Mouse (Mus musculus) fat pad, adult 2 months (tissue): ENCODE measurements around the gene Tns1.

ENCODE experiments used
- DNase-seq: peaks from one replicate; pipeline ENCODE4 v3.0.0-alpha.2; 2011; ENCODE audit warnings: low read depth, low spot score; ENCODE audit errors: extremely low read depth

Tns1 gene

DNA sequence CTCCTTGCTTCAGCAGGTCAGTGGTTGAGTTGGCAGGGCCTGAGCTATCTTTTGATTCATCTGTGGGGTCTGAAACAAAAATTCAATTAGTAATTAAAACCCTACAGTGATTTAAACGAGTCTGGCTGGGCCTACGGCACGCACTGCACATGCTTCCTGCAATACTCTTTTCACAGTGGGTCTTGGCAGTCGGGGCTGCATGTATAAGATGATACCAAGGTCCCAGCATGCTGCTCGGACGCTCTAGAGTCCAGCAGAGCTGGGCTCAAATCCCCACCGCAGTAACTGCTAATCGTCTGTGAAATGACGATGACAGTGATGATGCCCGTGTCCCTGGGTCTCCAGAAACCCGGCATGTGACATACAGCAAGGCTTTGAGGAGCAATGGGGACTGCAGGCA, 206.2 kb downstream of the Tns1 start:
- DNase-seq = no peak

DNA sequence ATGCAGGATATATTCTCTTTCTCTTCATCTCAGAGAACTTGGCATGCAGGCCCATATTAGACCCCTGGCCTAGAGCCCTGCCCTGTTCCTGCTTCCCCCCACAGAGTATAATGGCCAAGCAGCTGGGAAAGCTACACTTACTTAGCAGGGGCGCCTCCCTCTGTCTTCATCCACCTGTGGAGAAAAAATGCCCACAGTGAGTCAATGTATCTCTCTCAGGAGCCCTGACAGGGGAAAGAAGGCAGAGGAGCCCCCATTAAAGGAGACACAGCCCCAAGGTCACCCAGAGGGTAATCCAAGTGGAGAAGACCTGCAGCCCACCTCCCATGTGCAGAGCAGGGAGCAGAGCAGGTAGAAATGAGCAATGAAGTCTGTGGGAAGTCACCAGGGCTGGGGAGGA, 208.0 kb downstream of the Tns1 start:
- no peak for DNase-seq

DNA sequence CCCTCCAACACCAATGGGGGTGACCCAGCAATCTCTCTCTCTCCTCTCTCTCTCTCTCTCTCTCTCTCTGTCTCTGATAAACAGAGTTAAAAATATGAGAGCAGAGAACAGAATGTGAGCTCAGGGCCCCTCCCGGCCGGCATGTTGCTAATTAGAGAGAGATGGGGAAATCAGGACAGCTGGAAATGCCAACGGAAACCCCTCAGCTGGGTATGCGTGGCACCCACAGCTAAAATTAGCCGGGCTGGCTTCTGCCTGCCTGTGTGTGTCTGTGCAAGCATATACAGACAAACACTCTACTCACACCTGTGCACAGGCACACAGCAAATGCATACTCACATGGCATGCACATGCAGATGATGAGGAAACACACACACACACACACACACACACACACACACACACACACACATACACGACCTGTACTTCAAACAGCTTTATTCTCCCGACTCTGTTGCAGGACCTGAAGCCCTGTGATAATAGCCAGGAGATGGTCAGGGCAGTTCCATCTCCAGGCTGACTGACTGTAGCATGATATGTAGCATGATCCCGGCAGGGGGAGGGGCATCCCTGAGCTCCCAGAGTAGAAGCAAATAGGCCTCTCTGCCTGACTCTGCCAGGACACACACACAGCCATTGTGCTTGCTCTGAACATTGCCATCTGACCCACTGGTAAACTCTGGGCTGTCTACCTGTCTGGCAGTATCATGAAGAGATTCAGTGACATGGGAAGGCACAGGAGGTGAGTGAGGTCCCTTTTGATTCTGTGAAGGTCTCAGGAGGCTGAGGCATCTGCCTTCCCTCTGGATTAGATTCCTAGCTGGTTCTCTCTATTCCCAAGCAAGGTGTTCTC, 208.8 kb downstream of the Tns1 start:
- DNase-seq = no peak

DNA sequence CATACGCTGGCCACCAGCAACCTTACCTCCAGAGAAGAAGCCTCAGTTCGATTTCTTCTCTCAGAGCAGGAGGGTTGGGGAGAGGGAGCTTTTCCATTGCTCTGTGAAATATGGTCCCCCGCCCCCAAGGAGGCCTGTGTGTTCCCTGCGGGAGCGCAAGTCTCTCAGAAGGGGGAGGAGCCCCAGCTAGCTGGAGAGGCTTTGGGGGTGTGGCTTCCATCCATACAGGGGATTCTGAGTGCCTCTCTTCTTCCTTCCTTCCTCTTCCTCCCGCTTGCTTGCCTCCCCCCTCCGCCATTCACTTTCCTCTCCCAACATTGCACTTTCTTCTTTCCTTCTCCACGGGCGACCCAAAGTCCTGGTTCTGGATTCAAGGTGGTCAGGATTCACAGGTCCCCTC, 210.2 kb downstream of the Tns1 start:
- no peak for DNase-seq

DNA sequence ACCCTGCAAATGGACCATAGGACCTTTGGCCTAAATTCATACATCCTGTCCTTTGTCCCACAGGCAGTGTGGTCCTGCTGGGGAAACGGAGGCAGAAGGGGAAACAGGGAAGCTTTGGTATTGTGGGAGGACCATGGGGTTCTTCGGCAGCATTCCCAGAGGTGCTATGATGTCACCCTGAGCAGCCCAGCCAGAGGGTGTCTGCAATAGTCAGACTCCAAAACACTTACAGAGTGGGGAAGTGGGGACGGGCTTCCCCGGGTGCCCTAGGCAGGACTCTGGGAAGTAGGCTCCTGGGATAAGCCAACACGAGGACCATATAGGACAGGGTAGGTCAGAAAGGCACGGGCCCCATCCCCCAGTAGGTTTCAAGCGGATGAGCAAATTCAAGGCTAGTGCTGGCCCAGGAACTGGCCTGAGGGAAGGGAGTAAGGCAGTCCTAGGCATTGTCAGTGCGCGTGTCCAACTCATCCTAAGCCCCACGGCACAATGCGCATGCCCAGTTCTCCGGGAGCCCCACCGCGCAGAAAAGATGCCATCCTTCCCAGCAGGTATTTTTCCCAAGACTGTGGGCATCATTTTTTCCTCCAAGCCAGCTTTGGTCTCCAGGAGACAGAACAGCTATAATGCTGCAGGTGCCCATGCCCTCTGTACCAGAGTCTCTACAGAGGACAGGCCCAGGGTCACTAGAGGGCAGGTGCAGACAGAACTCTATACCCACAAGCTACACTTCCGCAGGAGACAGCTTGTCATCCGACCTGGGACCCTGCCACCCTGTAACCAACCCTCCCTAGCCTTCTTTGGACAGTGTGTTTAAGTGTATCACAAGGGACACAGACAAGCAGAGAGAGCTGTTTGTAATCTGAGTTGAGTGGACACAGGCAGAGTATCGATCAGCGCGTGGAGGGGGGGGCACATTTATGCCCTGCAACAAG, 210.9 kb downstream of the Tns1 start:
- DNase-seq = no peak

DNA sequence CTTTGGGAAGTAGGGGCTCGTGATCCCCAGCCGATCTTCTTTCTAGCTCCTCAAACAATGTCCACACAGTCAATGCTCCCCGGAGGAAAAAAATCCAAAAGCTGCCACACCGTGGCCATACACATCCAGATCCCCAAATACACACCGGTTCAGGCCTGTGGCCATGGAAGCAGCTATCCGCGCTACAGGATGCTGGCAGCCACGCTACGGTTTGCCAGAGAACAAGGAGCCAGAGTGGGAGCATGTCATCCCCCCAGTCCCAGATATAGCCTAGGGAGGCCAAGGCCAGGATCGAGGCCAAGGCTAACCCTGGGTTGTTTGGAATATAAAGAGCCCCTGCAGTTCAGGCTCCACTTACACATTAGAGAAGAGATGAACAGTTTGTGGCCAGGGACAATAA, 211.8 kb downstream of the Tns1 start:
- no peak for DNase-seq

DNA sequence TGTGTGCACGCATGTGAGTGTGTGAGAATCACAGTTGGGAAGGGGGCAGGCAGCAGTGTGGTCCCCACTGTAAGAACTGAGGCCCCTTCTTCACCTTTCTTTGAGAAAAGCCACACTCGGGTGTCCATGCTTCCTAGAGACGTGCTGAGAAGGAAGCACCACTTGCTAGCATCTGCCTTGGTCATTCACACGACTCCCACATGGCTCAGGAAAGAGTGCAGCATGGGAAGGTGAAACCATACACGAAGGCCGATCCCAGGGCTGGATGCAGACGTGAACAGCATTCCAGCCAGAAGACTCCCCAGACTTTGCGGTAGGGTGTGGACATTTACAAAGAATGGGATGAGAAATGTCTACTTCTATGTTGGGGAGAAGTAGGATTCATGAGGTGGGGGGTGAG, 212.3 kb downstream of the Tns1 start:
- no peak for DNase-seq

DNA sequence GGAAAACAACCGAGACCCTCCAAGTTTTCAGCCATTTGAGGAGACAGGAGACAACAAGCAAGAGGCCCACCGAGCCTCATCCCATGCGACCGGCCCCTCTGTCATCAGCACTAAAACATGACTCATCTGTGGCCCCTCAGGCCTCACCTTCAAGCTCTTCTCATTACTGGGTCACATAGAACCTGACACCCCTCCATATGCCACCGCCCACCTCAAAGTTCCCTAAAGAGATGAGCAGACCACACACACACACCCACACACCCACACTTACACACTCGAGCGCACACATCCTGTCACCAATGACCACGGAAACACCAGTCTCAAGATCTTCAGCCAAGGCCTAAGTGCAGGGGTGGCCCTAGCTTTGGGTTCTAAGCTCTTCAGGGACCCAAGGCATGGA, 213.5 kb downstream of the Tns1 start:
- DNase-seq = no peak

DNA sequence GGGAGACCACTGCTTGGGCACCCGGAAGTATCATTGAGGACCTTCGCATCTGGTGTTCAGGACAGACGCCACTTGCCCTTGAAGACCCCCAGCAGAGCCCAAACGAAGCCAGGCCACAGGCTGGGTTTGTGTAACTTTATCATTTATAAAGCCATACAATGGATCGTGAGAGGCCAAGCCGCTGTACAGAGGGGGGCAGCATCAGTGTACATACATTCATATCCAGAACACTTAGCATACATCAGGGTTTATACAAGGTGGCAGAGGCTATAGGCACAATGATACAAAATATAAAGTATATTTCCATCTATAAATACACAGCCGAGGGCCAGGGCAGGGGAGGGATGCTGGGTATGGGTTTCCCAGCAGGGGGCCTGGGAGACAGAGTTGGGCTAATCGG, 214.1 kb downstream of the Tns1 start:
- DNase-seq = no peak

DNA sequence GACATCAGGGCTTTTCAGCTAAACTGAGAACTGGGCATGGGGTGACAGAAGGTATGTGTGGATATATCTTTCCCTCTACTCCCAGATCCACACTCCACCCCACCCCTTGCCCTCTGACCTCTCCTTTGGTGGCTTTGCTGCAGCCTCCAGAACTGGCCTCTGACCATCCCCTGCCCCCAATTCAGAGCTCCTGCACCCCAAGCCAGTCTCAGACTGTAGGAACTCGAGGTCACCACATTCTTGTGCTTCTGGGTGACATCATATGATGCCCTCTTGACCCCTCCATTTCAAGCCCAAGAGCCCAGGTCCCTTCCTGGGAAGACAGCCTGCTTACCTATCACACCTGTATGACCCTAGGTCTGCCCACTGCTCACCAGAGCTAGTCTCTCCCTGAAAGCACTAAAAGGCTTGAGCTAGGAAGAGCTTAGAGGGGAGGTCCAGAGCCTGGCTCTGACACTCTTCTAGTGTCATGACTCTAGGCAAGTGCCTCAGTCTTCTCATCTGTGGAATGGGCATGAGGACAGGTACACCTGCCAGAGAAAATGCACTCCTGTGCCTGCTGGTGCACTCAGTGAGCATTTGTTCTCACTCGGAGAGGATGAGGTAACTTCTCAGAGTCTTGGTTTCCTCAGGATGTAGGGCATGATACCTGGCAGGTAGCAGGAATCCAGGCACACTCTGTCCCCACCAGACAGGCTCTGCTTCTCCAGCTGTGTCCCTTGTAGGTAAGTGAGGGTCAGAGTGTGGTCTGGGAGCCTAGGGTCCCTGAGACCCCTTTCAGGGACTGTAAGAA, 214.9 kb downstream of the Tns1 start:
- DNase-seq = no peak

DNA sequence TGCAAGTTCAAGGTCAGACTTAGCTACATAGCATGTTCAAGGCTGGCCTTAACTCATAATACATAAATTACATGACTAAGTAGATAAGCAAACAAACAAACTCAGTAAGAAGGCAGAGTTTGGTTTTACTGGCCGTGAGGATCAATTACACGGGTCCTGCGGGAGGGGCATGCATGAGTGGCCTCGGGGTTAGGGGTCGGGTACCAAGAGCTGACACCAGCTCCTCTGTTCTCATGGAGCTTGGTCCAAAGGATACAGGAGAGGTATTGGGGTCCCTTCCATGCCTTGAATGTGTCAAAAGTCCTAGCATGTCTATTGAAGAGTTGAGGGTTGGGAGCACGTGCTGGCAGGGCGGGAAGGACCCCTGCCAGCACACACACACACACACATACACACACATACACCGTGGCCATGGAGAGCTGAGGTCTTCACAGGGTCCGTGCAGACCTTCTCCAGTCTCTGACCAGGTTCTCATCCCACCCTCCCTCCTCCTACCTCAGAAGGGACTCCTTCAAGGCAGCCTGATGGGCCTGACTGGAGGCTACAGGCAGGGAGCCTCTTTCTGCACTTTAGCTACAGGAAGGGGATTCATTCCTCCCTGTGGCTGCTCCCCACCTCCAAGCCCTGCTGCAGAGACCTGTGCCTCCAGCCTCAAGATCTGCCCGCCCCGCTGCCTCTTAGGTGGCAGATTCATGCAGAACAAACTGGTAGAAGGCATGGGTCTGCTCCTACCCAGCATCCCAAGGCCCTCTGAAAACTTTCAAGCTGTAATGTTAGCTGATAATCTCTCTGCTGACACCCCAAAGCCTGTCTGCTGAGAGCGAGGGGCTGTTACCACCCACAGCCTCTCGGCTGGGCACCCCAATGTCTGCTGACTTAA, 215.9 kb downstream of the Tns1 start:
- DNase-seq = no peak

DNA sequence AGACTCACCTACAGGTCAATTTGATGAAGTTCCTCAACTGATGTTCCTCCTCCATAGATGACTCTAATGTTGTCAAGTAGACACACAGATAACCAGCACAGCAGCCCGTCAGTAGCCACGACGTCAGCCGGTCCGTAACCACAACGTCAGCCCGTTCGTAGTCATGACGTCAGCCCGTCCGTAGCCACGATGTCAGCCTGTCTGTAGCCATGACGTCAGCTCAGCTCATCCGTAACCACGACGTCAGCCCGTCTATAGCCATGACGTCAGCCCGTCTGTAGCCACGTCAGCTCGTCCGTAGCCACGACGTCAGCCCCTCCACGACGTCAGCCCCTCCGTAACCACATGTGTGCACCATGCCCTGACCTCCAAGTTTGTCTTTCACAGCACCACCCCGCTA, 217.1 kb downstream of the Tns1 start:
- DNase-seq = no peak

DNA sequence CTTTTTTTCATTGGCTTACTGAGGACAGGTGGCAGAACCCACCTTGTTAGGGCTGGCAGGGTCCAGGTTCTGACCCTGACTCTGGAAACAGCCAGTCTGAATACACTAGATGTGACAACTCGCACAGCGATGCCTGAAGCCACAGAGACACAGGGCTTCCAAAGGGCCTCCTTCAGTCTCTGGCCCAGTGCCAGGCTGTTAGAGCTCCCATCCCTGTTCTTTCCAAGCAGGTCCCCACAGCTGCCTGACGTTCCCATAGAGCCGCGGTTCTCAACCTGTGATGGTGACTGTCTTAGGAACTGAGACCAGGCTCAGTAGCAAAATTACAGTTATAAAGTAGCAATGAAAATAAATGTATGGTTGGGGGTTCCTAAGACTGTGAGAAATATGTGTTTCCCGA, 217.9 kb downstream of the Tns1 start:
- DNase-seq = no peak

DNA sequence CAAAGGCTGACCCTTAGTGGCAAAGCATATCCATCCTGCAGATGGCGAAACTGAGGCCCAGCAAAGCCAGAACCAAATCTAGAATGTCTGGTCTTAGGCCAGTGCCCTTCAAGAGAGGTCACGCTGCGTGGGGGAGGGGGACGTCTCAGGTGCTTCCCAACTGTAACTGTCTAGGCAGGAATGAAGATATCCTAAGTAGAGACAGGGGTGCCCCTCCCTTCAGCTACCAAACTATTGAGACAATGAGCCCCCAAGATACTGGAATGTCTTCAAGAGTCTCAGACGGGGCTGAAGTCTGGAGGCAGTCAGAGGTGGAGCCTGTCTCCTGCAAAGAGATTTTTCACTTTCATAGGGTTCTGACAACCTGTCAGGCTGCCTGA, 218.4 kb downstream of the Tns1 start:
- no peak for DNase-seq

DNA sequence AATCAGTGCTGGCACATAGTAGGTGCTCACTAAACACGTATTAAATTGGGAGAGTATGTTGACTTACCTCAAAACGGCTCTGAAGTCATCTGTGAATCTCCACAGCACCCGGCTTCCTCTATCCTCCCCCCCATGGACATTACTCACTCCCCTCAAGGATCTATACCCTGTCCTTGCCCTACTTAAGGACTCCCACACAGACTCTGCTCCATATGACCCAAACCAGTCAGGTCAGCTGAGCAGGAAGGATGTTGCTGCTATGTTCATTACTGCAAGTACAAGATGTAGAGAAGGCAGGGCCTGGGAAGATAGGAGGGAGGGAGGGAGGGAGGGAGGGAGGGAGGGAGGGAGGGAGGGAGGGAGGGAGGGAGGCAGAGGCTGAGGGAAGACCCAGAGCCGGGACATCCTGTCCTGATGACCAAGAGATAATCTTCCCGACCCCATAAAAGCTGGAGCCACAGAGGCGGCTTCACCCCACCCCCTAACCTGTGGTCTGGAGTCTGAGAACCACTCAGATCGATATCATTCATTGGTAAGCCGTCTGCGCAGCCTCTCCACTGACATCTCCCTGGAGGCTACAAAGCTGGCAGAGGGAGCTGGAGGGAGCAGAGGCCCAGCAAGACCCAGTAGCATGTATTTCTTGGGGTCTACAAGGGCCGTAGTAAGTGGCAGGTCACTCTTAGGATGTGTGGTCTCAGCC, 219.0 kb downstream of the Tns1 start:
- peak; percentile 18 for DNase-seq

DNA sequence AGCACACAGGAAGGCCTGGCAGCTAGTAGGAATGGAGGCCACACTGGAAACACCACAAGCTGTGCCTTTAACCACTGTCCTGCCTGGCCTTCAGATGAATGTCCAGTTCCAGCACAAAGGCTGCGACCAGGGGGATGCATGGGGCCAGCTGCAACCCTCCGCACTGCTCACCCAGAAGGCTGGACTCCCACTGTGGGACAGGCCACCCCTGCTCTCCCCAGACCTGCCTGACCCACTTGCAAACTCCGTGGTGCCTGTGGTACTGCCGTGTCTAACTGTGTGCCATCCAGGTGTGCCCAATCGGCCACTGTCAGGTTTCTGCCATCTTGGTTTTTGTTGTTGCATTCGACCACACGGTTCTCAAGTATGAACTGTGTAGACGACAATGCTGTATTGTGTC, 219.6 kb downstream of the Tns1 start:
- no peak for DNase-seq

DNA sequence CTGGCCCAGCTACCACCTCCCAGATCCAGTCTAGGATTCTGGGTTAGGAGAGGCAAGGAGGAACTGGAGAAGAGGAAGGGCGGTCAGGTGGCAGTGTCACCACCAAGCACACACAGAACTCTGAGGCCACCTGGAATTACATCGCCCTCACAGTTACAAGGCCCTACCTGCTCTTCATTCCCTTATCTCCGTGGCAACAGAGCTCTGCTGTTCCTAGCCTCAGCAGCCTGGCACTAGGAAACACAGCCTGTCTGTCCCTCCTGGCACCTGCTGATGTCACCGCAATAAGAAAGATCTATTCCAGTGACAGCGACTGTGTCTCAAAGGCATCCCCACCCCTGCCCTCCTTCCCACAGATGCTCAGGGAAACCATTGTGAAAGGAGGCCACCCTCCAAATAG, 221.2 kb downstream of the Tns1 start:
- no peak for DNase-seq

DNA sequence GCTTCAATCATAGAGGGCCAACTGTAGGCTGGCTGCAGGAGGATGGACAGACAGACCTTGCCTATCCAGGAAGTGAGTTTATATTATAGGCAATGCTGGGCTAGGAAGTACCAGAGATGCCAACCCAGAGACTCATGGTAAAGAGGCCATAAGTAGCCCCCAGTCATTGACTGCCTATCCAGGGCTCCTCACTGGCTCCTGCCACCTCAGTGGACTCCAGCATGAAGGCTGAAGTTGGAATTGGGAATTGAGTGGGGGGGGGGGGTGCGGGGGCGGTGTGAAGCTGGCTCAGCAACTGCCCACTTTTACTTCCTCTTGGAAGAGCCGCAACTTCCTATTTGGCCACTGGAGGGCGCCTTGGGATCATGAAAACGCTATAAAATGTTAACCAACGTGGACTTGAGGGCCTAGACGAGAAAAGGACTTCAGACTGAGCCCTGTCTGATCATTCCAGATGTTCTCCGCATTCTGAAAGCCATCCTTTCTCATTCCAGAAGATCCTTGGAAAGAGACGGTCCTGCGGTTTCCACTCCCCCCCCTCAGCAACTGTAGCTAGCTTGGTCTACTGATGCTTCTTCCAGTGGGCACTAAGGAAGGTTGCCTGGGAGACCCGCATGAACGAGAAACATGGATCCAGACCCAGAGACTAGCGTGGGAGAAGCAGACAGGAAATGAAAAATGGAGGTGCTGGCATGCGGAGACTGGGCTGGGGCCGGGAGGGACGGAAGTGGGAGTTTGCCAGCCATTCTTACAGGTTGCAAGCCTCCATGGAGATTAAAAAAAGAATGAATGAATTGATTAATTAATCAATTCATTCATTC, 221.9 kb downstream of the Tns1 start:
- DNase-seq = no peak

DNA sequence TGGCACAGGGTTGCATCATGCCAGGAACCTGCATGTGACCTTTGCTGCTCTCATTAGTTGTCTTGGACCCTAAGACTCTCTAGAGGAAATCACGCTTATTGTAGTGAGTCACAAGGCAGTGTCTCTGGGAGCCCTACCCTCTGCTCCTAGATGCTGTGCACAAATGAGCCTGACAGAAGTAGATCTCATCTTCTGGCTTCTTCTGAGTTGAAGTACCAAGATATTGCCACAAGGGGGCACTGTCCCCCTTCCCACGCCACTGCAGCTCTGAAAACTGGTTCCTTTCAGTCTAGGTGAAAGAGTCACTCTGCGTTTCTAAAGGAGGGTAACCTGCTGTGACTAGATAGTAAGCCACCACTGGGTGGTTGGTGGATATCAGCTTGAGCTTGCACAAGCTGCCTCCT, 222.8 kb downstream of the Tns1 start:
- DNase-seq = no peak
